In the genomic region with DNA sequence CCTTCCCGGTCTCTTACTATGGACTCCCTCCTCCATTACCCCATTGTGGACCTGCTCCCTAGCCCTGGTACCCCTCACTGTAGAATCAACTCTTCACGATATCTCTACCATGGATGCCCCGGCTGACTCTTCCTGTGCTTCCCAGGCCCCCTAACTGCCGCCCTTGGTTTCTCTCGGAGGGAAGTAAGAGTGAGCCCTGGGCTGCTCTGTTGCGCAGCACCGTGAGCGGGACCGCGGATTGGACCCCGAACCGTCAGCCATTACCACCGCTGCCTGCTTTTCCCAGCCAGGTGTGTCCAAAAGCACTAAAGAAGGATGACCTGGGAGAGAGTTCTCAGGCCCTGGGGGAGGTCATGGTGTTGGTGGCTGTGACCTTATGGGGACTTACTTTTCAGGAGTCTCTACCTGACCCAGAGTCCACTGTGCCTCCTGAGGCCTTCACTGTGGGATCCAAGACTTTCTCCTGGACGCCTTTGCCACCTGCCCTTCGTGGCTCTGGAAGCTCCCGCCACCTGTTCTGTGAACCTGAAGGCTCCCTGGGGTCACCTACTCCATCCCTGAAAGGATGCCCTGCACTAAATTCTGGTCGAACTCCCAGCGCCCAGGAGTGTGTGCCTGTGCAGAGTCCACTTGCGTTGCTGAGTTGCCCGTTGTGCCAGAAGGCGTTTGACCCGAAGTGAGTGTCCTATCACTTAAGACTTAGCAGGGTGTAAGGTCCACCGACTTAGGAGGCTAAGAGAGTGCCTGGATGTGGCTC, we compare ENCODE assay signal across 8 mouse cellular contexts. TPM values are rescaled to one million over a fixed set of nuclear protein-coding genes. Genes with fewer than 3 reads are reported as not detected.
DNase-seq lines count a peak whose midpoint lies in the region; ATAC-seq and TF ChIP-seq lines count a peak whose summit lies in the region.

No protein-coding gene starts in this region.

- peak overlapping the region; percentile 37 for H3K27ac ChIP-seq in cortical plate, adult 2 months (ENCODE audit: insufficient read depth, low read length)
- peak overlapping the region; percentile 97 for H3K27ac ChIP-seq in midbrain, embryonic 12.5 days (replicated peaks)

- WGBS in midbrain, embryonic 12.5 days: 7% methylated on average over 23 of the region's 23 CpGs

- no peak; the same call in 1 of the 2 replicates for ATAC-seq in midbrain, embryonic 12.5 days (ENCODE audit: low FRiP score, low read depth)

- H3K4me1 ChIP-seq in cortical plate, adult 2 months (ENCODE audit: control insufficient read depth, insufficient read depth, low read length): peaks cover 13% of the 10 kb centered on the region
- peaks cover 29% of the 10 kb centered on the region for H3K4me1 ChIP-seq in midbrain, embryonic 12.5 days

- peak overlapping the region; percentile 95 for H3K4me2 ChIP-seq in midbrain, embryonic 12.5 days (replicated peaks)

- TF ChIP-seq CTCF in cortical plate, adult 2 months (IDR thresholded peaks at IDR 0.05; ENCODE audit: extremely low read depth, insufficient read depth, low read length): no peak

- DNase-seq in heart, adult 18-20 months: peak; percentile 29 to 56
- DNase-seq in heart, postnatal 25 days (ENCODE audit: low spot score): no peak
- peak; percentile 21 for DNase-seq in ES-CJ7 (ENCODE audit: low read depth, low spot score)
- peak; percentile 22 to 42 for DNase-seq in heart, postnatal 14 days
- peak; percentile 78 to 81 for DNase-seq in kidney, postnatal 36 days
- no peak for DNase-seq in frontal cortex, postnatal 14 days (ENCODE audit: low spot score in 2 of 2)

- intact Hi-C loops in heart, postnatal 25 days (cut with DNase I): loop anchor here (5.0 kb wide), 1 partner anchor 57 kb away; no protein-coding TSS in a partner anchor
- intact Hi-C loops in heart, postnatal 14 days (cut with DNase I): loop anchor here (1.0 kb wide), 1 partner anchor 58 kb away; no protein-coding TSS in a partner anchor

- H3K4me3 ChIP-seq in cortical plate, adult 2 months (ENCODE audit: insufficient read depth, low read length): peak overlapping the region; percentile 58
- H3K4me3 ChIP-seq in midbrain, embryonic 12.5 days: peak overlapping the region; percentile 71

- no peak for TF ChIP-seq POLR2A in cortical plate, adult 2 months (IDR thresholded peaks at IDR 0.05; ENCODE audit: extremely low read depth, insufficient read depth, low read length)

- H3K27me3 ChIP-seq in midbrain, embryonic 12.5 days: no peaks in the 10 kb centered on the region

- peaks cover 11% of the 10 kb centered on the region; the same call in 1 of the 2 replicates for H3K36me3 ChIP-seq in midbrain, embryonic 12.5 days

- H3K9me3 ChIP-seq in midbrain, embryonic 12.5 days: no peaks in the 10 kb centered on the region

- peak overlapping the region; percentile 89 for H3K9ac ChIP-seq in midbrain, embryonic 12.5 days (replicated peaks)

RNA-seq across cellular contexts. Expression of a gene that starts 0.9 kb away (rescaled TPM):
- total RNA-seq in heart, adult 18-20 months (2021): 10 to 100 TPM; 19.2 to 20.3 TPM
- total RNA-seq in heart, postnatal 25 days (2021): 10 to 100 TPM; 13.5 to 15.5 TPM
- 36.5 and 37.5 TPM in 2 replicates for polyA plus RNA-seq in cortical plate, adult 2 months (2012; rRNA removed)
- 10 to 100 TPM; 19.0 to 19.6 TPM for total RNA-seq in heart, postnatal 14 days (2021)
- 102 TPM in 2 replicates for polyA plus RNA-seq in midbrain, embryonic 12.5 days (2016; fragmentation: Nextera tagmentation; extraction: Ambion mirVana)

RNA-seq across cellular contexts. Expression of a gene that starts 28.1 kb away (rescaled TPM):
- total RNA-seq in heart, adult 18-20 months (2021): 10 to 100 TPM; 48.6 to 50.2 TPM
- 10 to 100 TPM; 55.0 to 63.9 TPM for total RNA-seq in heart, postnatal 25 days (2021)
- polyA plus RNA-seq in cortical plate, adult 2 months (2012; rRNA removed): 69.0 and 70.3 TPM in 2 replicates
- 10 to 100 TPM; 65.0 to 65.3 TPM for total RNA-seq in heart, postnatal 14 days (2021)
- polyA plus RNA-seq in midbrain, embryonic 12.5 days (2016; fragmentation: Nextera tagmentation; extraction: Ambion mirVana): 11.2 and 12.2 TPM in 2 replicates

Comparison
In these comparisons a context has a peak if more than half of its experiments do, and no peak if none do; other contexts are left out.
1. DNase-seq: peak in heart, adult 18-20 months (2 of 2), ES-CJ7 (single experiment), heart, postnatal 14 days (2 of 2) and kidney, postnatal 36 days (2 of 2); none in heart, postnatal 25 days (single experiment) and frontal cortex, postnatal 14 days (0 of 2).